Mouse (Mus musculus): ENCODE measurements around the gene Crat.
A peak's percentile ranks its signal among the peaks of the same experiment; 100 is the strongest.
"Not testable (repeated sequence)": the region's sequence is repeated elsewhere in the genome, so short reads cannot be mapped to it uniquely, and the experiment has no call there.

Gene Crat

GRCm38 (mm10) chr2:30439631-30440030 lies 24.0 kb upstream of the Crat start:
- no peak for DNase-seq

- DNase-seq, result no peak
Observed at GRCm38 (mm10) chr2:30437791-30438190, 22.2 kb upstream of the Crat start.

- no peak for DNase-seq
Observed at GRCm38 (mm10) chr2:30436809-30437208, 21.2 kb upstream of the Crat start.

DNA sequence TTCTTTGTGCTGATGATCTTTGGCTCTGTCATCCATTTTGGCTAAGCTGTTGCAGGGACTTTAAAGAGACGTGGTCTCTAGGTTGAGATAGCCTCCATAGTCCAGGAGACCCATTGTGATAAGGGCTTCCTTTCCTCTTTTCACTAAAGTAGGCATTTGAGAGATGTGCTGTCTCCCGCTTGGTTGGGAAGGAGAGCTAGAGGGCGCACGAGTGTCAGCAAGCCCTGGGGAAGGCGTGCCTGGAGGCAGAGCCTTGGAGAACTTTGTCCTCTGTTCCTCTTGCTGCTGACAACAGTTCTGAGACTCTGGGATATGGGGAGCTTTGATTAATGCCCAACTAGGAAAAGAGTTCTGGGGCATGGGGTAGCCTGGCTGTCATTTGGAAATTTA lies 20.5 kb upstream of the Crat start:
- DNase-seq, result peak; percentile 76

DNA sequence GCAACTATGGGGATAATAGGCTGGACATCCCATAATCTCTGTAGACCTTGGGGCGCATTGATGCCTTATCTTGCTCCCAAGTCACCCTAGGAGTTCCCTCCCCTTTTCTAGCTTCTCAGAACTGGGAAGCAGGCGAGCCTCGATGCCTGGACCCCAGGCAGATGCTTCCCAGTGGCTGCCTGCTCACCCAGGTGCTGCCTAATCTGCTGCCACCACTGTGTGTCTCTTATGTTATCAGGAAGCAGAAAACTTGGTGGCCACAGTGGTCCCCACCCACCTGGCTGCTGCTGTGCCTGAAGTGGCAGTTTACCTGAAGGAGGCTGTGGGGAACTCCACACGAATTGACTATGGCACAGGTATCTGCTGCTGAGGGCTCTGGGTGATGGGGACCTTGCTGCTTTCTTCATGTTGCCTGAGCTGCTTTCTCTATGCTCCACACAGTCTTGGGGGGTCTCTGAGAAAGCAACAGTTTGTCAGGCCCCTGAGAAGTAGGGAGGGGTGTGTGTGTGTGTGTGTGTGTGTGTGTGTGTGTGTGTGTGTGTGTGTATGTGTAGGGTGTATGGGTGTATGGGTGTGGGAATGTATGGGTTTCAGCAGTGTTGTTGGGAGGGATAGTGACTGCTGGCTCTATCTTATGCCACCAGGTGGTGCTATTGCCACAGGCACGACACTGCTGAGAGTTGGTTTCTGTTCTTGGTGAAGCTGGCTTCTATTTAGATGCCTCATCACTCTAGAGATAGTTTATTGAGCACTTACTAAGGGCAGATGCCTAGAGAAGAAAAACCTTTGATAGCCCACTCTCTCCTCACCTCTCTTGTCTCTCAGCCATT lies 19.9 kb upstream of the Crat start:
- peak; percentile 76 for DNase-seq

- DNase-seq, result no peak
Observed at GRCm38 (mm10) chr2:30429156-30429555, 13.5 kb upstream of the Crat start.

GRCm38 (mm10) chr2:30421432-30421831 lies 5.8 kb upstream of the Crat start:
- no peak for DNase-seq

DNA sequence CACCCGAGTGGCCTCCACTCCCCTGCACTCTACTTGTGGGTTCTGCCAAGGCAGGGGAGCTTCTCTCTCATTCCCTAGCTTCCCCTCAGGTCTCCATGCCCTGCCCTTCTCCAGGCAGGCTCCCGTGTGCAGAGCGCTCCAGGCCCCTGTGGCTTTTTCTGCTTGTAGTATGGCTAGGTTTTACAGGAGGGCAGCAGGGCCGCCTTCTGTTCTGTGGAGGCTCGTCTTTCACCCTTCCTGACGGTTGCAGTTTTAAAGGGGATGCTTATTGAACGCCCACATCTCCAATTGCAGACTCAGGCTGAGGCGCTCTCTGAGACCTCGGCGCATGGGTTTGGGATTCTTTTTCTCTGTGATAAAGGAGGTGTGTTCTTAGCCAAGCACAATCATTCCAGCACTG lies 3.5 kb upstream of the Crat start:
- no peak for DNase-seq

- no peak for DNase-seq
Observed at GRCm38 (mm10) chr2:30418259-30418658, 2.6 kb upstream of the Crat start.

DNA sequence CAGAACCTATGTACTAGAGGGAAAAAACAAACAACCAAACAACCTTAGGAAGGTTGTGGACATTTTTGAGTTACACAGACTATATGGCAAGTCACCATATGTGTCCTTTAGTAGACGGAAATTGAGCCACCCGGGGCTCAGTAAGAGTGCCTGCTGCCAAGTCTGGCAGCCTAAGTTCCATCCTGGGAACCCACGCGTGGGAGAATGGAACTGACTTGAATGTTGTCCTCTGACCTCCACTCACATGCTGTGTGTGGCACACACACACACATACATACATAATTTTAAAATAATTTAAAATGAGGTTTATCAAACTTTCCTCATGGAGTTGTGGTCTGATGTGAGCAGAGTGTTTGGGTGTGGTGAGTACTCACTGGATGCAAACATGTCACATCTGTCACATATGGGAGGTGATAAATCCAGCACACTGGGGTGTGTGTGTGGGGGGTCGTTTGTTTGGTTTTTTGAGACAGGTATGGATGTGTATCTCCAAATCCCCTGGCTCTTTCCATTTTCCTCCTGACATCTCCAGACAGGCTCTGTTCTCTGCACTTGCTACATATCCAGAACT lies 2.1 kb upstream of the Crat start:
- no peak for DNase-seq

GRCm38 (mm10) chr2:30417154-30417553 lies 1.5 kb upstream of the Crat start:
- DNase-seq, result not testable (repeated sequence)

- DNase-seq, result no peak
Observed at GRCm38 (mm10) chr2:30416649-30416965, 994 bp upstream of the Crat start.

DNA sequence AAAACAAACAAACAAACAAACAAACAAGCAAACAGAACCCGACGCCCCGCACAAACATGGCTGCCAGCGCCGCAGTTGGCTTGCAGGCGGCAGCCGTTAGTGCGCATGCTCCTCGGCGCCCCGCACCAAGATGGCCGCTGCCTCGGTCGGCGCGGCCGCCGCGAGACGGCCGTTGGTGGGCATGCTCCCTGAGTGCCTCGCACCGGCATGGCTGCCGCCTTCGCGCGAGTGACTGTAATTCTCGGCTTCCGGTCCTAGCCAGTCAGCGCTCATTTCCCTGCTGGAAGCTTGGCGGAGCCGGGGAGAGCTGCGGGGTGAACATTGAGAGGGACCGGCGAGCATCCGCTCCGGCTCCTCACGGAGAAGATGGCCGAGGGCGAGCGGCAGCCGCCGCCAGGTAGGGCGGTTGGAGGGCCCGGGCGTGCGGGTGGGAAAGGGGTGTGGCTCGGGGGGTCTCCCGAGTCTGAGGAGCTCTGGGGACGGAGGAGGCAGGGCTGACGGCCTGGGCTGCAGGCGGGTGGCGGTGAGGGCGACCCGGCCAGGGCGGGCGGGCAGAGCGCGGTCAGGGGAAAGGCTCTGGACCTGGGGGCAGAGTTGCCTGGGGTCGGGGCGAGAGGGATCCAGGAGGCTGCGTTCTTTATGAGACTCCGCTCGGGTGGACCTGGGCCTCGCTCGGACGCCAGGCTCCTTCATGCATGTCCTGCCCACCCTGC lies 479 bp upstream of the Crat start, which contains the start of gene Ptpa:
Ptpa (plus strand) TSS at position 104 of the 713 bp plus-strand sequence.
- peak; percentile 94 for DNase-seq

- DNase-seq, result no peak
Observed at GRCm38 (mm10) chr2:30414681-30415080, 932 bp downstream of the Crat start.

- DNase-seq, result no peak
Observed at GRCm38 (mm10) chr2:30414101-30414500, 1.5 kb downstream of the Crat start.

GRCm38 (mm10) chr2:30413038-30413973 lies 2.3 kb downstream of the Crat start:
- no peak for DNase-seq

- DNase-seq, result peak; percentile 65
Observed at GRCm38 (mm10) chr2:30409454-30410176, 6.0 kb downstream of the Crat start.

- DNase-seq, result no peak
Observed at GRCm38 (mm10) chr2:30408452-30409100, 7.0 kb downstream of the Crat start.

GRCm38 (mm10) chr2:30407778-30408177 lies 7.8 kb downstream of the Crat start:
- no peak for DNase-seq

- no peak for DNase-seq
Observed at GRCm38 (mm10) chr2:30407221-30407620, 8.4 kb downstream of the Crat start.

GRCm38 (mm10) chr2:30403870-30404269 lies 11.7 kb downstream of the Crat start:
- no peak for DNase-seq

DNA sequence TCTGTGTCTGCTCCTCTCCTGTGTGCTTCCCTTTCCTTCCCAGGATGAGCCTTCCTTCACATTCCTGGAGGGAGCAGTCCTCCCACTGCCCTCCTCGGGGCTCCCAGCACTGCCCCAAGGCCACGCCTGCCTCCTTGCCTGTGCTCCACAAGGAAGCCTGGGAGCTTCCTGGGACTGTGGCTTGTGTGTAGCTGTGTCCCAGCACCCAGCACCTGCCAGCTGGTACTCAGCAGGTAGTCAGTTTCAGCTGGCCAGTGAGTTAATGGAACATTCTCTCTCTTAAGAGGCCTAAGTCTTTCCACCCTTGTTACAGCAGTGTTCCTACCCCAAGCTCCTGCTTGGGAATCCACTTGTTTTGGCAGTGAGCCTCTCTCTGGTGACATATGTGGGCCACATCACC lies 12.8 kb downstream of the Crat start:
- DNase-seq, result no peak

Data from kidney, adult 18-20 months (tissue).